Mouse (Mus musculus) cerebellum, postnatal 14 days (tissue): ENCODE measurements at regions not wholly inside any gene's neighbourhood (a gene's known extent, or its start where the extent isn't known, plus 50 kb on each side); places are given as distances from the start of the nearest gene placed in this dataset.
"Not testable (repeated sequence)": the region's sequence is repeated elsewhere in the genome, so short reads cannot be mapped to it uniquely, and the experiment has no call there.

ENCODE experiments used
- DNase-seq, 2 experiments: peaks; one replicate each; pipeline ENCODE4 v3.0.0; 2021; ENCODE audit warnings: mixed read lengths in 2 of 2

GRCm38 (mm10) chr4:105844675-105845466 is 55.2 kb downstream of the Gm12728 start:
- no peak for DNase-seq

GRCm38 (mm10) chr4:105845998-105846989 is 56.6 kb downstream of the Gm12728 start:
- DNase-seq: not testable (repeated sequence)

GRCm38 (mm10) chr4:105853086-105853485 is 63.4 kb downstream of the Gm12728 start:
- DNase-seq: no peak

- DNase-seq: no peak
These were observed 69.6 kb downstream of the Gm12728 start for GRCm38 (mm10) chr4:105859052-105859864.

GRCm38 (mm10) chr4:105860930-105861653 is 71.4 kb downstream of the Gm12728 start:
- no peak for DNase-seq

- no peak for DNase-seq
These were observed 72.0 kb downstream of the Gm12728 start for GRCm38 (mm10) chr4:105861654-105862037.

- DNase-seq: no peak
These were observed 80.8 kb downstream of the Gm12728 start for GRCm38 (mm10) chr4:105870512-105870911.

GRCm38 (mm10) chr4:105877246-105877645 is 87.6 kb downstream of the Gm12728 start:
- no peak for DNase-seq

- no peak for DNase-seq
These were observed 90.2 kb downstream of the Gm12728 start for GRCm38 (mm10) chr4:105879891-105880290.

- DNase-seq: no peak
These were observed 95.1 kb downstream of the Gm12728 start for GRCm38 (mm10) chr4:105884791-105885190.

GRCm38 (mm10) chr4:105891438-105891837 is 101.8 kb downstream of the Gm12728 start:
- DNase-seq: no peak

GRCm38 (mm10) chr4:105892065-105892464 is 102.4 kb downstream of the Gm12728 start:
- DNase-seq: no peak

- DNase-seq: no peak
These were observed 105.4 kb downstream of the Gm12728 start for GRCm38 (mm10) chr4:105895116-105895515.

GRCm38 (mm10) chr4:105898054-105898847 is 108.6 kb downstream of the Gm12728 start:
- no peak for DNase-seq

GRCm38 (mm10) chr4:105904896-105905295 is 115.2 kb downstream of the Gm12728 start:
- peak; percentile 7 for DNase-seq

GRCm38 (mm10) chr4:105906411-105906810 is 116.7 kb downstream of the Gm12728 start:
- no peak for DNase-seq

- DNase-seq: peak; percentile 7 to 21
These were observed 117.9 kb downstream of the Gm12728 start for GRCm38 (mm10) chr4:105907611-105908010.

GRCm38 (mm10) chr4:105908281-105908680 is 118.6 kb downstream of the Gm12728 start:
- no peak for DNase-seq

GRCm38 (mm10) chr4:105909272-105909671 is 119.6 kb downstream of the Gm12728 start:
- DNase-seq: no peak

GRCm38 (mm10) chr4:105910666-105911065 is 121.0 kb downstream of the Gm12728 start:
- no peak for DNase-seq

- peak in 1 of 2 experiments; percentile 23 for DNase-seq
These were observed 122.0 kb downstream of the Gm12728 start for GRCm38 (mm10) chr4:105911678-105912077.
